Mouse (Mus musculus): ENCODE measurements around the gene Borcs5.

- TF ChIP-seq POLR2A (IDR thresholded peaks at IDR 0.05; ENCODE audit: low read depth, low read length) (no peak), CTCF (IDR thresholded peaks at IDR 0.05; ENCODE audit: borderline replicate concordance, insufficient read depth, low read length) (no peak)
These were observed 83.6 kb downstream of the Borcs5 start for GRCm38 (mm10) chr6:134722906-134723305.
